Mouse (Mus musculus) retina, postnatal 1 day (tissue): ENCODE results near the gene Kcnq5.
A peak's percentile ranks its signal among the peaks of the same experiment; 100 is the strongest.

ENCODE experiments used
- DNase-seq: peaks from one replicate; pipeline ENCODE4 v3.0.0-alpha.2; 2012

Kcnq5 gene

GRCm38 (mm10) chr1:21961251-21962082 is at the start of gene Kcnq5:
Gene Kcnq5, minus strand, starts transcription at chr1:21961942.
- peak; percentile 88 for DNase-seq

- no peak for DNase-seq
These were observed 18.0 kb upstream of the Kcnq5 start for GRCm38 (mm10) chr1:21979755-21980154.

GRCm38 (mm10) chr1:21979292-21979691 is 17.6 kb upstream of the Kcnq5 start:
- DNase-seq: no peak

GRCm38 (mm10) chr1:21974040-21974439 is 12.3 kb upstream of the Kcnq5 start:
- no peak for DNase-seq

- no peak for DNase-seq
These were observed 5.4 kb upstream of the Kcnq5 start for GRCm38 (mm10) chr1:21967139-21967538.

GRCm38 (mm10) chr1:21962896-21963864 is 1.4 kb upstream of the Kcnq5 start:
- DNase-seq: peak; percentile 11

GRCm38 (mm10) chr1:21962083-21962471 is 335 bp upstream of the Kcnq5 start:
- peak; percentile 30 for DNase-seq

- DNase-seq: peak; percentile 57
These were observed 1.1 kb downstream of the Kcnq5 start for GRCm38 (mm10) chr1:21960421-21961250.

- DNase-seq: no peak
These were observed 2.0 kb downstream of the Kcnq5 start for GRCm38 (mm10) chr1:21959648-21960285.

- DNase-seq: no peak
These were observed 3.7 kb downstream of the Kcnq5 start for GRCm38 (mm10) chr1:21958013-21958412.

GRCm38 (mm10) chr1:21940831-21941230 is 20.9 kb downstream of the Kcnq5 start:
- DNase-seq: peak; percentile 23

- DNase-seq: no peak
These were observed 34.6 kb downstream of the Kcnq5 start for GRCm38 (mm10) chr1:21927182-21927581.

GRCm38 (mm10) chr1:21923293-21923642 is 38.5 kb downstream of the Kcnq5 start:
- no peak for DNase-seq

- DNase-seq: no peak
These were observed 39.0 kb downstream of the Kcnq5 start for GRCm38 (mm10) chr1:21922578-21923292.

GRCm38 (mm10) chr1:21919276-21919675 is 42.5 kb downstream of the Kcnq5 start:
- DNase-seq: no peak

GRCm38 (mm10) chr1:21896067-21896719 is 65.5 kb downstream of the Kcnq5 start:
- DNase-seq: no peak

GRCm38 (mm10) chr1:21883747-21884146 is 78.0 kb downstream of the Kcnq5 start:
- DNase-seq: no peak

- no peak for DNase-seq
These were observed 90.9 kb downstream of the Kcnq5 start for GRCm38 (mm10) chr1:21870889-21871288.

- DNase-seq: no peak
These were observed 93.3 kb downstream of the Kcnq5 start for GRCm38 (mm10) chr1:21868484-21868883.

- no peak for DNase-seq
These were observed 105.3 kb downstream of the Kcnq5 start for GRCm38 (mm10) chr1:21856399-21856798.

GRCm38 (mm10) chr1:21838534-21838933 is 123.2 kb downstream of the Kcnq5 start:
- DNase-seq: no peak
